Mouse (Mus musculus) layer of hippocampus, postnatal 10 days (tissue): Measurements from ENCODE around the gene Barhl2. TPM values are rescaled to one million over a fixed set of nuclear protein-coding genes. Genes with fewer than 3 reads are reported as not detected.
A peak's percentile ranks its signal among the peaks of the same experiment; 100 is the strongest.

Experiments
- DNase-seq, 2 experiments: peaks; one replicate each; pipeline ENCODE4 v3.0.0; 2021; ENCODE audit warnings: low spot score in 2 of 2
- total RNA-seq, 2 experiments: library from RNA; stranded (reverse); gene quantifications; 2 replicates each; pipeline ENCODE4 v1.2.3; 2021

Barhl2 gene
- total RNA-seq, 2 experiments from 2014 or later, result 0.46 to 0.51 TPM

- no peak for DNase-seq
These were observed 2.7 kb downstream of the Barhl2 start for GRCm38 (mm10) chr5:106455106-106455920.

DNA sequence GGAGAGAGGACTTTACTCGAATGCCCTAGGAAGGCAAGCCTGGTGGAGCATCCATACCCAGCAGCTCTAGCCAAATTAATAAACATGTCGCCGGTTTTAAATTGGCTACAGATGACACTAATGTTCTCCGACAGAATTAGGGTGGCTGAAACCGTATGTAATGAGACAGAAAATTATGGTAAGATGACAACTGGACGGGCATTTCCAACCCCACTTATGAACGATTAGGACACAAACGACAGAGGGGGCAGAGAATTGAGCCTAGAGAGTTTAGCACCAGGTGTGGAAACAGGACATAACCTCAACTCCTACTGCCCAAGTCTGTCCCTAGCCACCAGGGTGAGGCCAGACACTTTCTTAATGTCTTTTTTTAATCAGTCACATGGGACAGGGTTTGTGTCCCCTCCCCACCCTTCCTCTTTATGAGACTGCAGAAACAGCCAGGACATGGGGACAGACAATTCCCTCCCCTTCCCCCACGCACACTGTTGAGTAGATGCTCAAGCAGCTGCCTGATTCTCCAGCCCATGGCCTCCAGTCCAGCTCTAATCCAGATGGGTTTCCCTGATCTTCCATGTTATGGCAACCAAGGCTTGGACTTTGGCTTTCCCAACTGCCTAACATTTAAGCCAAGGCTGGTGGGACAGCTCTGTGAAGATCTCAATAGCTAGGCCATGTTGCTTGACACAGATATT is 3.4 kb downstream of the Barhl2 start:
- no peak for DNase-seq

DNA sequence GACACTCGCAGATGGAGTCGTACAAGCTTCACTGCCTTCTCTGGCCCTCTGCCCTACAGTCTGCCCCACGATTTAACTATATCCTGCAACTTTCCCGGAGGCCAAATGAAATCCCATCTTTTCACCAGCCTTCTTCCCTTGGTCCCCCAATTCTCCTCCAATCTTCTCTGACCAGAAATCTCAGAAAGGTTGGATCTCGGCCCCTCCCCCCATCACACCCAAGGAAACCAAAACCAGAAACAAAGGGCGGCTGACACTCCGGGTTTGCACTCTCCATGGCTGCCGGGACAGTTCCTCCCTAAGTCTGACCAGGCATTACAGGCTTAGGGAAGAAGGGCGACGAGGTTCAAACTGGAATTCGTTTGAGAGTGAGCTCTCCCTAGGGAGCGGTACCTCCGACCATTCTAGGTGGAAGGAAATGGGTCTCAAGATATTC is 4.1 kb downstream of the Barhl2 start:
- no peak for DNase-seq

- no peak for DNase-seq
These were observed 4.6 kb downstream of the Barhl2 start for GRCm38 (mm10) chr5:106453181-106453885.

- no peak for DNase-seq
These were observed 5.3 kb downstream of the Barhl2 start for GRCm38 (mm10) chr5:106452686-106453085.

DNA sequence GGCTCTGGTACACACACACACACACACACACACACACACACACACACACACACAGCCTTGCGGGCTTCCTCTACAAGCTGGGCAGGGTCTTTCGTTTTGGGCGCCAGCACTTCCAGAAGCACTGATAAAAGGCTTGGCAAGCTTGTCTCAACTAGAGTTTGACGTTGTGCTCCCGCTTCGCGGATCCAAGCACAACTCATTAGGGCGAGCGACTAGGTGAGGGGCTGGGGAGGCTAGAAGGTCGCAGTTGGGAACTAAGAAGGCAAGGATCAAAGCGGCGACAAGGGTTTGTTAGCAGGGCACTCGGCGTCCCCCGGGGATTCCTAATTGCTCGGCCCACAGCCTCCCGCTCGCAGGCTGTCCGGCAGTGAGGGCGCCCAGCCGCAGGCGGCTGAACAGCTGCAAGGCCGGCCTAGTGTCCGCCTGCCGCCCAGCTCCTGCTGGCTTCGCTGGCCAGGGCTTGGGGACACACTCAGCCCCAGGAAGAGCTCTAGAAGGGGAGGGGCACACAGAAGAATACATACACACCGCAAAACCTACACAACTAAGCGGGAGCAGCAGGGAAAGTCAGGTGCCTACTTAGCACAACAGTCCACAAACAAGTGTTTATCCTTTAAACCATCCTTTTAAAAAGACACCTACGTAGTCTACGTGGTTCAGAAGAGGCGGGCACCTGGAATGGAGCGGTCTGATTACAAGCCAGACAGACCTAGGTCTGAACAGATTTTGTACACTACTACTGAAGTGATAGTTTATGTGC is 6.1 kb downstream of the Barhl2 start:
- DNase-seq, result peak in 1 of 2 experiments; percentile 23

DNA sequence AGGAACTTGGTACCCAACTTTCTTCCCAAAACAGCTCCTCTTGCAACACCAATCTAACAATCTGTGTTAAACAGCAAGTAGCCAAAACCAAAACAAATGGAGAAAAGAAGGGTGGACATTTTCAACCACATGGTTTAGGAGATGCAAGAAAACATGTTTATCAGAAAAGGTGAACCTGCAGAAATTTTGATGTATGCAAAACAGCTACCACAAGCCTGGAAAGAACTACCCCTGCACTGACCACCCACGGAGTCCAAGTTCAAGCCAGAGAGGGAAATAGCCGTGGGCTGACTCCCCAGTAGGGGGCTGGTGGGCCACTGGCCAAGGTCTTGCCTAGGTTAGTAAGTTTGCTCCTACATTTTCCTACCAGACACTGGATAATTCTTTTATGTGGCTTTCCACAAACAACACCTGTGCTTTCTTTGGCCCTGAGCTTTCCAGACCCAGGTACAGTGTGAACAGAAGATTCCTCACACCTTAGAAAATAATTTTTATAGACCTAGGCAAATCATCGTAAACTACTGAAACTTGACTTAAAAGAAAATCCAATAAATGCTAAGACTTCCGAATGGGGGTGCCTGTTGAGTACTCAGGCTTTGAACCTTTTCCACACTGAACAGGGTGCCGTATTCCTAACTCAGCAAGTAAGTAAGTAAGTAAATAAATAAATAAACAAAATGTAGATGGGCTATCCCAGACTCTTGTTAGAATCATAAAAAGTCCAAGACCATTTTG is 7.4 kb downstream of the Barhl2 start:
- no peak for DNase-seq

- DNase-seq, result no peak
These were observed 8.1 kb downstream of the Barhl2 start for GRCm38 (mm10) chr5:106449720-106450425.

DNA sequence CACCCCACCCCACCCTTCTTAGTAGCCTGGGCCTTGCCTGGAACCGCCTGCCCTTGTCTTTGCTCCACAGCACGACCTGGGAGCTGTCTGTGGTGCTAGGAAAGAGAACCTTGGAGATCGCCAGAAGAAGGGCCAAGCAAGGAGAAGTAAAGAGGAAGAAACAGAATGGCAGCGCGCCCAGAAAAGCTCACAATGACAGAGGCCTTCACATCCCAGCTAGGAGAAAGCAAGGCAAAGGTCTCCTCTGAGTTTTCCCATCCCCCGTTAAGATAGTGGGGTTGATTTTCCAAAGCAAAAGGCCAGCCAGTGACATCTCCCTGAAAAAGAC is 9.2 kb downstream of the Barhl2 start:
- no peak for DNase-seq

DNA sequence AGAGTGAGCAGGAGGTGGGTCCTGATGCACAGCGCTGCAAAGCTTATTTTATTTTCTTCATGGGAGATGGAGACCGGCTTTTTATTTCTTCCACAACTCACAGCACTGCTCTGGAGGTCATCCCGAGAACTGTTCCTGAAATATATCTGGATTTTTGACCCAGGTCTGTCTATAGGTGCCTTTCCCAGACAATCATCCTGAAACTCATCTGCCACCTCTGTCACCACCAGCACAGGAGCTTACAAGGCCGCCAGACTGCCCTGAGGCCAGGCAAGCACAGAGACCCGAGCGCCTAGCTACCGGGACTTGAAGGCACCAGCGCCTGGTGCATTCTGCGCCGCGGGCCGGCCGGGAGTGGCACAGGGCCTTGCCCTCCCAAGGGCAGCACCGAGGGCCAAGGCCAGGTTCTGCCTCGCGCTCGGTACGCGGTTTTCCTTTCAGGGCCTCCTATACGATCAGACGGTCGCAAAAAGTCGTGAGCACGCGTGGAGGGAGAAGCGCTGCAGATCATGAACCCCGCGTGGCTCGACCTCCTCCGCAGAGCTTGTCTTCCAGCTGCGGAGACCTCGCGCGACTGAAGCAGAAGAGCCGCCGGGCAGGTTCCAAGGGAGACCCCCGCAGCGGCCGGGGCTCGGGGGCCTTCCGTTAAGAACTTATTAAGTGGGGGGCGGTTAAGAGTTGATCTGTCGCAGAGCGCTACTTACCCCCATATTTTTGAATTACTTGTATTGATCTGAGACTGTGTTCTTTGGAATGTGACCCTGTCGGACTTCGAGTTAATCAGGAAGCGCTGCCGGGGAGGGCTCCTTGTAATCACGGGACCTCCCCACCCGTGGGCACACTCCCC is 9.8 kb downstream of the Barhl2 start:
- no peak for DNase-seq

GRCm38 (mm10) chr5:106447091-106447820 is 10.7 kb downstream of the Barhl2 start:
- DNase-seq, result no peak

DNA sequence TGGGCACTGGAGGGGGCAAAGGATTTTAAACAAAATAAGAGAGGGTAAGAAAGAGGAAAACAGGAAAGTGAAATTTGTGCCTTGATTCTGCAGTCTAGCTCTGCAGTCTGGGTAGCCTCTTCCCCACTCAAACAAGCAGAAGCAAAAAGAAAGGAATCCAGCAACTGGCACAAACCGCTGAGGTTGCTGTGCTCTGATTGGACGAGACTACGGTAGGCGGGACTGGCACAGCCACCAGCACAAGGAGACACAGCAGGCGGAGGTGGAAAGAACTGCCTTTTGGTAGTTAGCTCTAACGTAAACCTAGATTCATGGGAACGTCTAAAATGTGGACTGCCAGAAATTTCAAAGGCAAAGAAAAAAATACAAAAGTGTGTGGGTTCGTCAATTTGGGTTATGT is 11.4 kb downstream of the Barhl2 start:
- no peak for DNase-seq

- DNase-seq, result no peak
These were observed 12.3 kb downstream of the Barhl2 start for GRCm38 (mm10) chr5:106445681-106446080.

GRCm38 (mm10) chr5:106438916-106439315 is 19.1 kb downstream of the Barhl2 start:
- DNase-seq, result no peak

- no peak for DNase-seq
These were observed 31.9 kb downstream of the Barhl2 start for GRCm38 (mm10) chr5:106426069-106426468.

GRCm38 (mm10) chr5:106420871-106421270 is 37.1 kb downstream of the Barhl2 start:
- DNase-seq, result peak; percentile 8 to 18

- no peak for DNase-seq
These were observed 37.6 kb downstream of the Barhl2 start for GRCm38 (mm10) chr5:106420370-106420769.

GRCm38 (mm10) chr5:106417210-106417609 is 40.8 kb downstream of the Barhl2 start:
- DNase-seq, result peak in 1 of 2 experiments; percentile 20
